Mouse (Mus musculus) G1E (cell line): ENCODE results near the gene Hoxb4.

ENCODE experiments used
- CTCF ChIP-seq: IDR thresholded peaks from 2 replicates; pipeline ENCODE4 v1.5.1; 2012; ENCODE audit warnings: low read depth, low read length, inconsistent platforms, mixed read lengths
- GATA1 ChIP-seq: IDR thresholded peaks from 2 replicates; pipeline ENCODE4 v1.6.1; 2012; ENCODE audit warnings: borderline replicate concordance, low read length, inconsistent platforms, mixed read lengths
- GATA2 ChIP-seq: IDR thresholded peaks from 2 replicates; pipeline ENCODE4 v1.6.1; 2012; ENCODE audit warnings: low read depth, low read length, inconsistent platforms, borderline replicate concordance
- POLR2AphosphoS5 ChIP-seq: IDR thresholded peaks from 2 replicates; pipeline ENCODE4 v1.6.1; 2012; ENCODE audit warnings: low read depth, low read length, inconsistent platforms; ENCODE audit not compliant: insufficient replicate concordance
- TAL1 ChIP-seq: conservative IDR thresholded peaks from 2 replicates; pipeline ENCODE4 v1.6.1; 2012; ENCODE audit warnings: low read depth, low read length, inconsistent platforms, mixed read lengths

GRCm38 (mm10) chr11:96310183-96310938 lies 7.7 kb upstream of the Hoxb4 start:
- TF ChIP-seq CTCF (no peak), TAL1 (no peak), POLR2AphosphoS5 (no peak), GATA1 (no peak), GATA2 (no peak)
